Comparison of ENCODE assay signal across 13 mouse cellular contexts in the genomic region with DNA sequence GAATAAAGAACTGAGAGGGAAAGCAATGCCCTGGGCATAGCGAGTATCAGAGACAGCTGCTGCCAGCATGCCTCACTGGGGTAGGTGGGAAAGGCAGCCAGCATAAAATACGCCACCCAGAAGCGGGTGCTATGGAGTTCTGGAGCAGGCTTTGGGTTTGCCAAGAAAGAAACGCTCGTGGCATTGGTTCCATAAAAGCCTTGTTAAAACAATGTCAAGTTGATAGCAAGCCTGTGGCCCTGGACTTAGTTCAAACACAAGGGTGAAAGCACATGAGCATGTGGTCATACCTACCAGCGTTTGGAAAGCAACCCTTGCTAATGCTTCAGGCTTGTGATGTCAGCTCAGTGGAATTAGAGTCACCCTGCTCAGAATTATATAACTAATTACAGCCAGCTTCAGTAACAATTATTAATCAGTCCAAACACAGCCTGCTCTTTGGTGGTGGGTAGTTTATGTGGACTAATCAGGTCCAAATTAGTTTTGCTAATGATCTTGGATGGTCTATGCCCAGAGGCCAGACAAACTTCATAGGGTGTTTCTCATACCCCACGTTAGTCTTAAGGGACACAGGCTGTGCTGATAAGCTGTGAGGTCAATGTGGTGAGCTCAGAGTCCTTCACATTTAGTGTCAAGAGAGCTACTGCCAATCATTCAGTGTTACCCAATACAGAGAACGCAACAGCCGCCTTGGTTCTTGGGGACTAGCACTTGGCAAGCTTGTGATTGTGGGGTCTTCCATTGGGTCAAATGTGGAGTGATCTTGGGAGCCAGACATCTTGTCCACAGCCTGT. TPM values are rescaled to one million over a fixed set of nuclear protein-coding genes. Genes with fewer than 3 reads are reported as not detected.
DNase-seq lines count a peak whose midpoint lies in the region; ATAC-seq and TF ChIP-seq lines count a peak whose summit lies in the region.
"Had no signal": no experiment of that assay in that cellular context is flagged by ENCODE, and none has a peak within 500 bp of the region (broad histone marks: within the 10 kb centered on the region; RNA-seq: fewer than 3 reads in every experiment).

No protein-coding gene starts in this region.

- no peak overlapping the region for H3K27ac ChIP-seq in heart, postnatal 0 days (ENCODE audit: low read depth)
- H3K27ac ChIP-seq in hindbrain, embryonic 11.5 days (ENCODE audit: low read depth, low read length), result no peak overlapping the region
- H3K27ac ChIP-seq: liver, embryonic 15.5 days; midbrain, embryonic 12.5 days; stomach, postnatal 0 days had no signal

- TF ChIP-seq CTCF in brain, embryonic 14.5 days (IDR thresholded peaks at IDR 0.05; ENCODE audit: borderline replicate concordance, extremely low read depth, insufficient read depth, insufficient read length), result no peak
- TF ChIP-seq CTCF in heart, postnatal 0 days (IDR thresholded peaks at IDR 0.05; ENCODE audit: low read depth), result no peak

- WGBS in heart, postnatal 0 days, result 54% methylated on average over 9 of the region's 9 CpGs
- WGBS in hindbrain, embryonic 11.5 days, result 89% methylated on average over 9 of the region's 9 CpGs

- H3K9me3 ChIP-seq in heart, postnatal 0 days (replicated peaks; ENCODE audit: control insufficient read depth, low read length), result no peaks in the 10 kb centered on the region
- H3K9me3 ChIP-seq in hindbrain, embryonic 11.5 days (ENCODE audit: control insufficient read depth, low read length), result no peaks in the 10 kb centered on the region
- H3K9me3 ChIP-seq: liver, embryonic 15.5 days; midbrain, embryonic 12.5 days had no signal

- H3K4me2 ChIP-seq in heart, postnatal 0 days (ENCODE audit: low read depth, low read length), result no peak overlapping the region
- H3K4me2 ChIP-seq in hindbrain, embryonic 11.5 days (replicated peaks; ENCODE audit: low read depth, low read length), result no peak overlapping the region
- H3K4me2 ChIP-seq: liver, embryonic 15.5 days; midbrain, embryonic 12.5 days had no signal

- peak; percentile 70 for ATAC-seq in heart, postnatal 0 days (ENCODE audit: insufficient read depth, low read depth)
- no peak for ATAC-seq in hindbrain, embryonic 11.5 days (ENCODE audit: low FRiP score)
- no peak for ATAC-seq in monocyte, adult 5-6 weeks (replicated peaks; ENCODE audit: insufficient number of reproducible peaks, low FRiP score, low TSS enrichment, poor library complexity, severe bottlenecking)

- no peak for TF ChIP-seq POLR2A in brain, embryonic 14.5 days (IDR thresholded peaks at IDR 0.05; ENCODE audit: borderline replicate concordance, extremely low read depth, insufficient read depth, insufficient read length, poor library complexity, severe bottlenecking)

- H3K27me3 ChIP-seq in heart, postnatal 0 days (ENCODE audit: control insufficient read depth, insufficient read depth, low read length), result no peaks in the 10 kb centered on the region
- no peaks in the 10 kb centered on the region for H3K27me3 ChIP-seq in hindbrain, embryonic 11.5 days (ENCODE audit: control insufficient read depth, insufficient read depth, low read length)
- H3K27me3 ChIP-seq: midbrain, embryonic 12.5 days had no signal

- H3K4me1 ChIP-seq in heart, postnatal 0 days (ENCODE audit: control insufficient read depth, insufficient read depth), result peaks cover 12% of the 10 kb centered on the region
- H3K4me1 ChIP-seq in hindbrain, embryonic 11.5 days (replicated peaks; ENCODE audit: control insufficient read depth, insufficient read depth, low read length), result no peaks in the 10 kb centered on the region

- no peak overlapping the region for H3K9ac ChIP-seq in heart, postnatal 0 days (replicated peaks; ENCODE audit: low read depth, low read length)
- no peak overlapping the region for H3K9ac ChIP-seq in hindbrain, embryonic 11.5 days (ENCODE audit: low read depth, low read length)
- H3K9ac ChIP-seq: liver, embryonic 15.5 days; midbrain, embryonic 12.5 days had no signal

- no peak overlapping the region for H3K4me3 ChIP-seq in heart, postnatal 0 days (ENCODE audit: low read depth, low read length)
- H3K4me3 ChIP-seq in hindbrain, embryonic 11.5 days (ENCODE audit: low read depth, low read length), result no peak overlapping the region
- H3K4me3 ChIP-seq: liver, embryonic 15.5 days; midbrain, embryonic 12.5 days had no signal

- DNase-seq in kidney, adult 11 months, result peak; percentile 24
- DNase-seq in kidney, postnatal 4 days, result no peak
- DNase-seq in adrenal gland, postnatal 10 days, result peak; percentile 49
- peak; percentile 70 for DNase-seq in brain, embryonic 14.5 days (ENCODE audit: low read depth)
- DNase-seq in heart, postnatal 0 days (ENCODE audit: low spot score), result no peak
- no peak for DNase-seq in hindbrain, embryonic 11.5 days (ENCODE audit: low spot score)
- DNase-seq: cerebellum, adult 2 months; embryo, embryonic 11 days; kidney, postnatal 14 days had no signal

- no peak for TF ChIP-seq EP300 in heart, postnatal 0 days (IDR thresholded peaks at IDR 0.05; ENCODE audit: low read depth)

- H3K36me3 ChIP-seq in heart, postnatal 0 days (replicated peaks; ENCODE audit: control insufficient read depth, insufficient read depth, low read length), result no peaks in the 10 kb centered on the region
- no peaks in the 10 kb centered on the region for H3K36me3 ChIP-seq in hindbrain, embryonic 11.5 days (ENCODE audit: control insufficient read depth, insufficient read depth, low read length)
- H3K36me3 ChIP-seq: liver, embryonic 15.5 days; midbrain, embryonic 12.5 days had no signal

RNA-seq across cellular contexts. Expression of a gene that starts 34.5 kb away (rescaled TPM):
- 10 to 100 TPM; 26.3 to 60.8 TPM for total RNA-seq in adrenal gland, postnatal 10 days (2021)
- 37.6 and 76.2 TPM in 2 replicates for polyA plus RNA-seq in brain, embryonic 14.5 days (2012; rRNA removed)
- total RNA-seq in heart, postnatal 0 days (2014; rRNA removed; ENCODE audit: low replicate concordance), result 13.5 and 21.3 TPM in 2 replicates
- 22.5 and 25.5 TPM in 2 replicates for polyA plus RNA-seq in heart, postnatal 0 days (2015; fragmentation: Nextera tagmentation; extraction: Ambion mirVana)
- 25.7 and 29.6 TPM in 2 replicates for polyA plus RNA-seq in hindbrain, embryonic 11.5 days (2014; fragmentation: Nextera tagmentation; extraction: Ambion mirVana)
- 8.7 TPM in 1 of 3 replicates, not detected in the others for total RNA-seq in monocyte, adult 5-6 weeks (2017)

Comparison
In these comparisons a context has a peak if more than half of its experiments do, and no peak if none do; other contexts are left out.
1. DNase-seq: peak in kidney, adult 11 months (single experiment), adrenal gland, postnatal 10 days (single experiment) and brain, embryonic 14.5 days (single experiment); none in kidney, postnatal 4 days (0 of 2), heart, postnatal 0 days (single experiment) and hindbrain, embryonic 11.5 days (single experiment).